Mouse (Mus musculus) frontal cortex, postnatal 10 days (tissue): ENCODE measurements at regions not wholly inside any gene's neighbourhood (a gene's known extent, or its start where the extent isn't known, plus 50 kb on each side); places are given as distances from the start of the nearest gene placed in this dataset.
"Not testable (repeated sequence)": the region's sequence is repeated elsewhere in the genome, so short reads cannot be mapped to it uniquely, and the experiment has no call there.

Experiments used
- DNase-seq, 2 experiments: peaks; one replicate each; pipeline ENCODE4 v3.0.0; 2022; ENCODE audit warnings: low spot score in 2 of 2, mixed read lengths in 1 of 2

DNA sequence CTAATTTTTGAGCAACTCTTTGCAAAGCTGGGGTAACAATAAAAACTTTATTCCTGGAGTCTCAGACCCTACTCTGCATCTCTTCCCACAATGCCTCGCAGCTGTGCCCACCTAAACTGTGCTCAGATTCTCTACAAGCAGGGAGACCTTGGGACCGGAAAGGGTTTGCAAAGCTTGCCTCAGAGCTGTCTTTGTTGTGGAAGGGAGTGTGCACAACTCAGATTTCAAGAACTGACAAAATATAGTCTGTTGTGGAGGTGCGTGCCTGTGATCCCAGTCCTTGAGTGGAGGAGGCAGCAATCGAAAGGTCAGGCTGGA is 530.2 kb downstream of the Pdcd6ip start:
- no peak for DNase-seq

DNA sequence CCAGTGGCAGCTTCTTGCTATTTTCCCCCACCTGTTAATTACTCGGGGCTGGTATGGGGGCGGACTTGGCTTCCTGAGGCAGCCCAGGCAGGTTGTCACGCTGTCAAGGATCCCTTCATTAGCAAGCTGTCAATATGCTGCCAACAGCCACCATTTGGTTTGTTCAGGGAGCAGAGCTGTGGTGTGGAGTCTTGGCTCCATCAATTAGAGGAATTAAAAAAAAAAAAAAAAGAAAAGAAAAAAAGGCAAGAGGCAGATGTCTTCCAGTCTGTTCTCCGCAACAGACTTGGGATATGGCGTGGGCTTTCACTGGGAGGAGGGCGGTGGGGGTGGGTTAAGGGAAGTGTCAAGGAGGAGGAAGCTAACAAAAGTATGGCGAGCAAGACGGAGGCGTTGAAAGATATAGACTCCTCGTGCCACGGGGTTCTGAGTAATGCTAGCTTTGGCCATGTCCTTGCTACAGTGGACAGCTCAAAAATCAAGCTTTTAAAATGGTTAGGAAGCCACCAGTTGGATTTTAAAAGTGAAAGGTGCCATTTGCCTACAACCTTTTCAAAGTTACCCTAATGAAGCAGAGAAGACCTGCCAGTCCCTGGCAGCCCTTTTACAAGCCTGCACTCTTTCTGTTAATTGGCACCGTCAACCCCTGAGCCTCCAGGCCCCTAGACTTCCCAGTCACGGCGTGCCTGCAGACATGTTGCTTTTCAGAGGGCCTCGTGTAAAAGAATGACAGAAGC is 530.7 kb downstream of the Pdcd6ip start:
- DNase-seq: peak; percentile 69 to 84

DNA sequence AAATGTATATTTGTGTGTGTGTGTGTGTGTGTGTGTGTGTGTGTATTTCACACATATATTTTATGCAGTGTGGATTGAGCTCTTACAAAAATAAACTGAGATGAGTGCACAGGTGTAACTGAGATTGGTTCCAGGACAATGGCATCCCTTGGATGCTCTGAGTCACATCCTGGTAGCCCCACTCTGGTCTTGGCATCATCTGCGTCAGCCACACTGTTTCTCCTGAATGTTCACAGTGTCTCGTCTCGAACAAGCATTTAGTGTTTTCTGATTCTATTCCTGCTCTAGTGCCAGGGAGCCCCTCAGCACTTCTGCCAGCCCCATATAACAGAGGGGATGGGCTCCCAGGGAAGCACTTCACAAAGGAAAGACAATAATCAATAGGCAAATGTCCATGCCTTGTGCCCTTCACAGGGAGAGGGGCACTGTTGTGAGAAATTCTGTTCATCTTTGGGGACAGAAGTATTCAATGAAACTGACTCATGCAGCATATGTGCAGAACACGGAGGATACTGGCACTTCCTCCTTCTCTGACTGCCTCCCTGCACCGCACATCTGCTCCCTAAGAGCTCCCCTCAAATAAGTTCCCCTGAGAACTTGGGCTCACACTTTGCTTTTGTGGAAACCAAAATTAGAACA is 536.2 kb downstream of the Pdcd6ip start:
- peak in 1 of 2 experiments; percentile 37 for DNase-seq

DNA sequence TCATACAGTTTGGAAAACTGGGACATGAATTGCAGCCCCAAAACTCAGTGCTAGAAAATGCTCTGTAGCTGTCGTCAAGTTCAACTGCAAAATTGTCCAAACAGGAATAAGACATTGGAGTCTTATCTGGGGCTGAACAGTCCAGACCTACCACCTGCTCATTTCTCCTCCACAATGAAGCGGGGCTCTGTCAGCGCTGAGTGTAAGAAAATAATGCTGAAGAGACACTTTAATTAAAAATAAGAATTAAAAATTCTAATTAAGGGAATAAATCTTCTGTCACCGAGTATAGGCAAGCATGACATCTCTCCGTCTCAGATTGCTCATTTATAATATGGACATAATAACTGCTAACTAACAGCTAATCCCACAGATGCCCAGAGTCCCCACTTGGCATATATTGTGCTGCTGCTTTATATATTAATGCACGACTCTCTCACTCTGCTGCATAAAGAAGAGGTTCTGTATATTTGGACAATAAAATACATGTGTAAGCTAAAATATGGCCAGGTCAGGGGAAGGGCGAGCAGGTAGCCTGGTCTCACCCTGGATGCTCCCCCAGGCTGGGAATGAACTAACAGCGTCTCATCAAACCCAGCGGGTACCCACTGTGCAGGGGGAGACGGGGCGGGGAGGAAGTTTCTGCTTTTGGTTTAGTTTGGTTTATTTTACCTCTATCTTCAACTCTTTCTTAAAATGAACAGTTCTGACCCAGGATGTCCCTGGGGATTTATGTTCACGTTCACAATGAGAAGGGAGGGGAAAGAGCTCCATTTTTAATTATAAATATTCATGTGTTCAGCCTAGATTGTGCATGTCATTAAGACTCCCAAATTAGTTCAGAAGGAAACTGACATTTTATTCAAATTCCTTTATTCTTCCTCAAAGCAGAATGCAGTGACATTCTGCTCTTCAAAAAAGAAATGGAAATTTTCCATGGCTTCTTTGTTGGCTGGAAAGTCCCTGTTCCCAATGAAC is 544.9 kb downstream of the Pdcd6ip start:
- no peak for DNase-seq

DNA sequence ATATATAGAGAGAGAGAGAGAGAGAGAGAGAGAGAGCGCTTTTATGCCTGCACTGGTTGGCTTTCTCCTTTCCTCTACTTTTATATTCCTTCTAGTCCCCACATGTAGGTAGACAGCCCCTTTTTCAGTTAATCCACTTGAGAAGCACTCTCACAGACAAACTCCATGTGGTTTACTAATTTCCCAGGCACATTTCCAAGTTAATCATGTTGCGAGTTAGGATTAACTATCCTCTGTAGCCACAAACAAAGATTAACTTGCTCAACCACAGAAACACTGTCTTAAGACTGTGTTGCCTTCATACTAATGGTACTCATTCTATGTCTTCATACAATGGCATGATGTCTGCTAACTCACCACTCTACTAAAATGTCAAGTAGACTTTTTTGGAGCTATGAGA is 548.0 kb downstream of the Pdcd6ip start:
- no peak for DNase-seq

DNA sequence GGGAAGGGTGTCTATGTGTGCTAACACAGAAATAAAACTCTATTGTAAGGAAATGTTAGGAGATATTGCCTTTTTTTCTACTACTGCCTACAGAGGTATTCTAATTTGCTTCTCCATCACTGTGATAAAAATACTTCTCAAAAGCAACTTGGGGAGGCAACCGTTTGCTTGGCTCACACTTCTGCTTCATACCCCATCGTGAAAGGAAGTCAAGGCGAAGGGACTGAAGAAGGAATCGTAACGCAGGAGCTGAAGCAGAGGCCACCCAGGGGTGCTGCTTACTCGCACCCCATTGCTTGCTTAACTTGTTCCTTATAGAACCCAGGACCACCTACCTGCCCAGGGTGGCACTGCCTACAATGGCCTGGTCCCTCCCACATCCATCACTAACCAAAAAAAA is 550.0 kb downstream of the Pdcd6ip start:
- no peak for DNase-seq

DNA sequence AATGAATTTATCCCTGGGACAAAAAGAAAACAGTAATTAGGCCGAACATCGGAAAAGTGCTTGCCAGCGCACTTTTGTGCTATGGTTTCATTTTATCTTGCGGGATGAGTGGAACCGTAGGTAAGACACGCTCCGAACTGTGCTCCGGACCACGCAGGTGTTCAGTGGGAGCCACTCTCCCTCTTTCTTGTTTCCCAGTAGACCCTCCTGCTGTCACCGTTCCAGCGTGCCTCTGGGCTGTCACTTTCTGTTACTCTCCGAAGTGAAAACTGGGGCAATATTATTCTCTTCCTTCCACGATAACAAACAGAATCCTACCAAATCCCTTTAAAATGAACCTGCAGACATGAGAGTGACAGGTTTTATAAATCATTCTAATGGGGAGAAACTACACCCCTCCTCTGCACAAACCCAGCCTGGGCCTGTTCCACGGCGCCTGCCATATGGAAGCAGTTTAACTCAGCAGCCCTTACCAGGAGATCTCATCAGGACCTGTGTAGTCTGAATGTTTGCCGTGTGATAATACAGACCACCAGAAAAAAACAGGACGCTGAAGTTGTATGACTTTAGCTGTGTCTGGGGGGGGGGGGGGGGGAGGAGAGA is 550.5 kb downstream of the Pdcd6ip start:
- no peak for DNase-seq

DNA sequence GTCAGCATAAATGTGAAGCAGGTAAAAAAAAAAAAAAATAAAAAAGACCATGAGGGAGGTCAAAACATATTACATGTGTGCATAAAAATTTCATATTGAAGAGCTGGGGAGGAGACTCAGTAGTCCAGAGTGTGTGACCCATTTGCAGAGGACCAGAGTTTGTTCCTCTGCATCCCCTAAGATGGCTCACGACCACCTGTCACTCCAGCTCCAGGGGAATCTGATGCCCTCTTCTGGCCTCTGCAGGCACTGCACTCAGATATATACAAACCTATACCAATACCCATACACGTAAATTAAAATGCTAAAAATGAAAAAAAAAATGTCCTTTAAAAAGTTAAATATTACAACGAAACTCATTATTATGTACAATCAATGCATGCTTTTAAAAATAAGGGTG is 551.4 kb downstream of the Pdcd6ip start:
- no peak for DNase-seq

DNA sequence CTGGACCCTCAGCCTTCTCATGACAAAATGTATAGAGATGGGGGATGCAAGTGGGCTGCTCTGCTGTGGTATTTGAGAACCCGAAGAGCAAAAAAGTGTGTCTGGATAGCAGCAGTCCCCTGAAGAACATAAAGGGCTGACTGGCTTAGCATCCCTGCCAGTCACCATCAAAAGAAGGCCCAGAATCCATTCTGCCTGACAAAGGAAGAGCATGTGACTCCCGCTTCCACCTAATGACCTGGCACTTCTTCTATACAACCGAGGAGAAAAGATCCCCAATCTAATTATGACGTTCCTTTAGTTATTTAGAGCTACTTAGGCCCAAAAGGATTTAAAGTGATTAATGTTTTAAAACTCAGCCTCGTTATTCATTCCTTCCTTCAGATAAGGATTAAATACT is 559.0 kb downstream of the Pdcd6ip start:
- no peak for DNase-seq

DNA sequence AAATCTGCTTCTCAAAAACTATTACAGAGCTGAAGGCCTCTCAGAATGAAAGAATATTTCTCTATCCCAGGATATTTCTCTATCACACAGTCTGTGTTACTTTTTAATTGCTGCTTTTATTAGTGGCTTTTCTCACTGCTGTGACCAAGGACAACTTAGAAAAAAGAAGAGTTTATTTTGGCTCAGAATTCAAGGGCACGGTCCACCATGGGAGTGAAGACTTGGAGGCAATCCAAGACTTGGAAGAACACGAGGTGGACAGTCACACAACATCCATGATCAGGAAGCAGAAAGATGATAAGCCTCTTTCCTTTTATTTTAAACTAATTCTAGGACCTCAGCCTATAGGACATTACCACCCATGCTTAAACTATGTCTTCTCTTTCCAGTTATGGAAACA is 561.5 kb downstream of the Pdcd6ip start:
- no peak for DNase-seq

DNA sequence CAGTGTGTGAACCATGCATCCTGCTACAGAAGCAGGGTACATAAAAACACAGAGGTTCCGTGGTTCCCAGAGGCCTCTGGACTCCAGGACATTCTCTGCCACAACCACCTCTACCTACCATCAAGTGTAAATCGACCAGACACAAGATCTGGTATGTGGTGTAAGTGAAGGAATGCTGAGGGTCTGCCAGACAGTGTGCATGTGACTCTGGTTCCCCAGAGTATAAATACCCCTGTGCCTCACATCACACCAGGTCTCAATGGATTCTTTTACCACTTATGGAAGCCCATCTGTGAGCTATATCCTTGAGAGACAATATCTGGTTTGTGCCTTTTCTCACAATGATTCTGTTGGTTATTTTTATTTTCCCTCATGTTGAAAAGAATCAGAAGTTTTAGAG is 563.0 kb downstream of the Pdcd6ip start:
- no peak for DNase-seq

DNA sequence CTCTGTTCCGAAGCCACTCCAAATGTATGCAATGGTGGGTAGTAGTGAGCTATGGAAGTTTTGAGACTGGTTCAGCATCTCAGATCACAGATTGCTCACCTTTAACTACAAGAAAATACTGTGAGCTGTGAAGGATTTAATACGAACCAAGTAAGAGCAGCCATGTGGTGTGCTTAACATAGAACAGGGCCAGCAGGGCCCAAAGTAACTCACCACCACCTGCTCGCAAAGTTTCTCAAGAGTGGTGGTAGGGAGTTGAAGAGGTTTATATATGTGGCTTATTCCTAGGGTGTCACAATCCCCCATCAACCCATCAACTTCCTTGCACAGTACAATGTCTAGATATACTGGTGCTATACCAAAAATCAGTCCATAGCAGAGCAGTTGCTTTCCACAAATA is 573.4 kb downstream of the Pdcd6ip start:
- peak in 1 of 2 experiments; percentile 15 for DNase-seq

DNA sequence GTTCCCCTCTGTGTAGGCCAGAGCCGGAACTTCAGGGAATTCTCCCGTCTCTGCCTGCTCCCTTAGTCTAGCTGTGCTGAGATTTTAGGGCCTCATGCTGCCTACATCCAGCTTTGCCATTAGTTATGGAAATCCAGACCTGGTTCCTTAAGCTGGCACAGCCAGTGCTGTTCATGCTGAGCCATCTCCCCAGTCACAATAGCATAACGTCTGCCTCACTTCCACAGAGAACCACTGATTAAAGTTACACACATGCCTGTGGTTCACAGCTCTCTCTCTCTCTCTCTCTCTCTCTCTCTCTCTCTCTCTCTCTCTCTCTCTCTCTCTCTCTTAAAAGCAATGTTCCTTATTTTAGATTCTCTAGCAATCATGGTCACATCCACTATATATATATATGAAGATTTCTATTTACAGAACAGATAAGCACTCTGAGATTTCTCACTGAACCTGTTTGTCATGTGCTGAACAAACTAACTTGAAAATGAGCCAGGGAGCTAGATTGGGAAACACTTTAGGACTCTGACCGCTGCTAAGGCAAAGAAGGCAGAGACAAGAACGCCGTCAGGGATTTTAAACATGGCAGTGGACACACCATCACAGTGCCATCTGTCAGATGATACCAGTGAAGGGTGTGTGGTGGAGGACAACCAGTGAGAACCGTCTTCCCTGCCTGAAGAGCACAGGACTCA is 584.9 kb downstream of the Pdcd6ip start:
- no peak for DNase-seq

DNA sequence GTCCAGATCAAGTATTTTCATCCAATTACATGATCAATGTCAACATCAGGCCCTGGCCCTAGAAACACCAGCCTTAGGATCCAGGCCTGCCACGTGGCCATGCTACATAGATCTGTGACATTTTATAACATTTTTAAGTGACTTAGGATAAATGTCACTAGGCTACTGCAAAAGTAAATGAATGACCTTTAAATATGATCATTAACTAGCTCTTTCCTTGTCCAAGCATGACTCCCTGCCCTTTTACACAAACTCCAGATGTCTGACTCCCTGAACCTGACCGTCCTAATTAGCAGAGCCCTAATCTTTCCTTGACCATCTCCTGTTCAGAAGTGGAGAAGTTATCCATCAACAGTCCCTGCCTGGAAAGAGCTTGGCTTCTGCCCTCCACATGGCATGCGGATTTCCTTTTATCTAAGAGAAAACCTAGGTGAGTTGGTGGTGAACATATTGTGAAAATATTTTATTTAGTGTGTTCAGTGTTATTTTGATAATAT is 585.8 kb downstream of the Pdcd6ip start:
- no peak for DNase-seq

DNA sequence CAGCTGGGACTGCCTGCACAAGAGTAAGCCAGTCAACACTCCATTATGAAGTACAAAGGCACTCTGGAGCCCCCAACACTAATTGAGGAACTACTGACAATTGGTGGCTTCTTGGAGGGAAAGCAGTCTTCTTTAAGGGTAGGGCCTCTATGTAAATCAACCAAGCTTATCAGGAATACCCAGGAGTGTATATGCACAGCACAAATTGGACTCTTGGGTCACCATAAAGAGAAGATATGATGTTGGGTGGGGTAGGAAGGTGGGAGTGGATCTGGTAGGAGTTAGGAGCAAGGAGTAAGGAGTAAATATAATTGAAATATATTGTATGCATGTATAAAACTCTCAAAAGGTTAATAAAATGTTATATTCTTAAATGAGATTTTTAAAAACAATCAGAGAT is 587.7 kb downstream of the Pdcd6ip start:
- DNase-seq: no peak

DNA sequence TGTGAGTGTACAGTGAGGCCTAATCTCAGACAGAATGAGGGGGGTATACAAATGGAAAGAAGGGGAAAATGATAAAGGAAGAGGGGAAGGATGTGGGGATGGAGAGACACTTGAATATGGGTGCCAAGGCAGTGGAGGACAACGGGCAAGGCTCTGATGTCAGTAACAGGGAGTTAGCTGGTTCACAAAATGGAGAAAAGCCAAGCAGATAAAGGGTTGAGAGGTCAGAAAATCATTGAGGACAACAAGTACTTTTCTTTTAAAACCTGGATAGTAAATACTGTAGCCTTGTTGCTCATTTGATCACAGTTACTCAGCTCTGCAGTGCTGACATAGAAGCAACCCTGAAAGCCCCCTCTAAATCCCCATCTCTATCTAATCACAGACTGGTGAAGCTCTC is 588.3 kb downstream of the Pdcd6ip start:
- DNase-seq: no peak

DNA sequence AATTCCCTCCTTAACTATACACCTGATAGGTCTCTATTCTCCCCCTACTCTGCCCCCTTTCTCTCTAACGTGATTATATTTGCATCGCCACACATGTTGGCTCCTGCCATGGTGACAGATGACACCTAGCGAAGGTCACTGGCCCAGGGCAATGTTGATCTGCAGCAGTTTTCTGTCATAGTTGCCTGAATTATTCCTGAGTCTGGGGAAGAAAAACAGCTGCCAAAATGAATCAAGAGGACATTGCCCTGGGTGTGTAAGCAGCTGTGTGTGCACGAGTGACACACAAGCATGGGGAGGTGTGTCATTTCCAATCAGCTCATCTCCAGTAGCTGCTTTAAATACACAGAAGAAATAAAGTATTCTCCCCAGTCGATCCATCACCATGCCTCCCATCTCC is 592.5 kb downstream of the Pdcd6ip start:
- DNase-seq: no peak

DNA sequence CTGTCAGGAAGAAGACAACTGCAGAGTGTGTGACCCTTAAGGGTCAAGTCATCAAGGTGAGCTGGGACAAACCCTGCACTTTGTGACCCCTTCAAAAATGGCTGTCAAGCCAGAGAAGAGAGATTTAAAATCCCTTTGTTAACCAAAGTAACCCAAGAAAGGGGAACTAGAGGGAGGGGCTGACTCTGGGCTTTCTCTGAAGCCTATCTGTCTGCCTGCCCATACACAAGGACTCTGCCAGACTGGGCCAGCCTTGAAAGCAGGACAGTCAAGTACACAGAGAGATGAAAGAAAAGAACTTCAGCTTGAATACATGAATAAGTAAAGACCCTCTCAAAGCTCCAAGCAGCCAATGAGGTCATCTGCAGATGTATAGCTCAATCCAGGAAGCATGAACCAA is 595.3 kb downstream of the Pdcd6ip start:
- DNase-seq: no peak

DNA sequence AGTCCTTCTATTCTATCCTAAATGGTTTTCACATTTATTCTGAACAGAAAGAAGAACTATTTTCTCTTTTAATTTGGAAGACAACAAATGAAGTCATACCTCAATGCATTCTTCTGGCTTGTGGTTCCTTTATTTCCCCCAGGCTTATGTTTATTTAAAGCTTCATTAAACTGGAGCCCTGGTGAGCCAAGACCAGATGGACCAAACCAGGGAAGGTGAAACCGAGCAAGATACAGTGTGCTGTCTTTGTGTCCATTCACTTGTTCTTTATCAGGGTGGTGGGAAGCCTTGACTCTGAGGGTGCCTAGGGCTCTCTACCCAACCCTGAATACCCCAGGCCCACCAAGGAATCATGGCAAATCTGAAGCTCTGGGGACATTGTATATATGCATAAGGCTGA is 606.3 kb downstream of the Pdcd6ip start:
- DNase-seq: no peak

DNA sequence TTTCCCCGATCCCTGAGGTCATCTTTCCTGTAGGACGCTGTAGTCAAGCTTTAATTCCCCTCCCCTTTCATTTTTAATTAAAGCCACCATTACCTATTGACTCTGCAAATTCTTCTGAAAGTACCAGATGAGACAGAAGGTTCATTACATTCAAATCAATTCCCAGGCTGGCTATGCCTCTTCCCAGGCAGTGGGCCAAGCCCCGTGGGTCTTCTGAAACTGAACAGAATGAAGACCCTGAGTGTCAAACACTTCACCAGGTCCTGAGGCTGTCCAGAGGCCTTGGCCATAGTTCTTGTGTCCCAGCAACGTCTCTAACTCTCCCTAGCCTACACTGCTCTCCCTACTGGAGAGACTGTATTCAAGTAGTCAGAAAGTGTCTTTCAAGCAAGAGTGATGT is 607.4 kb downstream of the Pdcd6ip start:
- no peak for DNase-seq

DNA sequence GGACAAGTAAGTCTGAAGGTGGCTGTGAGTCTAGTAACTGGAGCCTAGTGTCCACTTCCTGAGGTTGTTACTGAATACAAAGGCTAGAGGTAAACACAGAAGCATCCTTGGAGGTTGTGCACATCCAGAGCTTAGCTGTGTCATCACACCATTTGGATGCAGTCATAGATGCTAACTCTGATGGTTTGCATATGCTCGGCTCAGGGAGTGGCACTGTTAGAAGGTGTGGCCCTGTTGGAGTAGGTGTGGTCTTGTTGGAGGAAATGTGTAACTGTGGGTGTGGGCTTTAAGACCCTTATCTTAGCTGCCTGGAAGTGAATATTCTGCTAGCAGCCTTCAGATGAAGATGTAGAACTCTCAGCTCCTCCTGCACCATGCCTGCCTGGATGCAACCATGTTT is 612.6 kb downstream of the Pdcd6ip start:
- DNase-seq: not testable (repeated sequence)
